Mouse (Mus musculus) ES-Bruce4 (cell line): ENCODE results near the gene Ccdc144b.

ENCODE experiments used
- CTCF ChIP-seq: IDR thresholded peaks from one replicate; pipeline ENCODE4 v1.8.1; 2011; ENCODE audit warnings: low read depth, low read length
- POLR2A ChIP-seq: IDR thresholded peaks from one replicate; pipeline ENCODE4 v1.8.1; 2011; ENCODE audit warnings: low read length; ENCODE audit not compliant: insufficient read depth

GRCm38 (mm10) chr3:36079886-36080285 lies 26.5 kb upstream of the Ccdc144b start:
- TF ChIP-seq CTCF (no peak), POLR2A (no peak)
